Mouse (Mus musculus) kidney, postnatal 36 days (tissue): ENCODE results near the gene Gm10100.
"Not testable (repeated sequence)": the region's sequence is repeated elsewhere in the genome, so short reads cannot be mapped to it uniquely, and the experiment has no call there.

Source experiments
- DNase-seq, 2 experiments: peaks; one replicate each; pipeline ENCODE4 v3.0.0; 2021 to 2022; ENCODE audit warnings: mixed read lengths in 2 of 2

Gene Gm10100

GRCm38 (mm10) chr10:77726186-77726585, at the start of gene Gm10100:
Gene Gm10100 (plus strand): TSS chr10:77726486.
- DNase-seq = no peak

DNA sequence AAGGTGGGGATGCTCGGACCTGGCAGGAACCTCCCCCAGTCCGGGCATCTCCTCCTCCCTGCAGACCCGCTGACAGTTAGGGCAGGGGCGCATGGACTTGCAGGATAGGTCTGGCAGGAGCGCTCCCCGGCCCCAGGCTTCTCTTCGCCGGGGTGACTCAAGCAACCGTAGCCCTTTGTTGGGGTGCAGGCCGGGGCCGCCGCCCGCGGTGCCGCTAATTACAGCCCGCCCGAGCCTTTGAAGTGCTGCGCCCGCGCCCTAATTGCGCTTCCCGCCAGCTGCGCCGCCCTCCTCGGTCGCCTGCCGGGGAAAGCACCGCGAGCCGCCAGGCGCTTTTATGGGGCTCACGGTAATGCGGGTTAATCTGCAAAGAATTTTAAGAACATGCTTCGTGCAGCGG, 48.7 kb upstream of the Gm10100 start:
- DNase-seq = no peak

DNA sequence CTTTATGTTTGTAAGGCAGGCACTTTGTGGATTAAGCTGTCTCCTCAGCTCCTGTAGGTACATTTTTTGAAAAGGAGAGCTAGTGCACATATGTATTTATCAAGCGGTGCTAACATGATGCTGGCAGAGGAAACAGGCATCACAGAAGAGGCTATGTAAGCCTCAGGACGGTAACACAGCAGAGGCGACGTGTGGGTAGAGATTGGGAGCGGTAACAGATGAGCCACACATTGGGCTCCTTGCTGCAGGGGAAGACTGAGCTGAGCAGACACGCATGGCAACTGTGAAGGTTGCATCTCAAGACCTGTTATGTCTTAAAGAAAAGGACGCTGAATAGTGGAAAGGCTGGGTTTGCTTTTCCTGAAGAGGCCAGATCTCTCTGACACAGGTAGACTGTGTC, 43.3 kb upstream of the Gm10100 start:
- no peak for DNase-seq

DNA sequence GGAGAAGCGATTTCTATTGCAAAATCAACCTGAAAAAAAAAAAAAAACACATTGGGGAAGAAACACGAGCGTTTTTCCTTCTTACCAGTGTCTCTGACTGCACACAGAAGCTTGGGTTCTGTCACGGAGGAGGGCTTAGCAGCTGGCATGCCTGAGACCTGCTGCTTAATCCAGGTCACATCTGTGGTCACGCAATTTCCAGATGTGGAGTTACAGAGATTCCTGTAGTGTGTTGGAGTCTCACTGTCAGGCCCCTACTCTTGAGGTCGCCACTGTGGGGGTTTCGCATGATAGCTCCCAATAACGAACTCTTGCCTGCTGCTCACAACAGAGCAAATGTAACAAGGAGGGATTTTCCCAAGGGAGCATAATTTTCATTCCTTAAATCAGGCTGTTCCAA, 42.1 kb upstream of the Gm10100 start:
- no peak for DNase-seq

DNA sequence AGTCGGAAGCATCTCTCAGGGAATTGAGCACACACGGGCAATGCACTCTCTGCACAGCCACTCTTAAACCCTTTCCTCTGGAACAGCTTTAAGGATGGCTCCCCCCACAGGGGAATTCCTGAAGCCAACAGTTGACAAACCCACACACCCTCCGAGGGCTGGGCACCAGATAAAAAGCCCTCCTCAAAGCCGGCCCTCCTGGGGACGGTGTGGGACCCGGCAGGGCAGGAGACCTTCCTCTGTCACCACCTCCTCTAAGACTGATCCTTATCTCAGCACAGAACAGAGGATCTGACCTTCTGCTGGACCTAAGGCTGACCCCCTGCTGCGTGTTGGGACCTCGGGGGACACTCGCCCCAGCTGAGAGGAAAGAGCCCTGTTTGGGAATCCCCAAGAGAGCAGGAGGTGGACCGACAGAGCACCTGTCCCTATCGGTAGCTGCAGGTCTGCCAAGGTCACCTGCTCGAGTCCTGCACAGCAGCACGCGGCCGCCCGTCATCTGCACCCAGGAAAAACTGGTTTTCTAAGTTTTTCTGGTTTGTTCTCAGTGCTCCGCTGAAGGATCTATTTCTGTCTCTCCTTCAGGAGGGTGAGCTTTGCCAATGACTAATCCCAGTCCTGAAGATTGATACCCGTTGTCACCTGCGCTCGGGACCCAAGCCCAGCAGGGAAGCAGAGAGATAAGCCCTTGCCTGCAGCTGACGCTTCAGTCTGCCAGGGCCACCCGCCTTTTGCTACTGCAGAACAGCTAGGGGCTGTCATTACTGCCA, 40.2 kb upstream of the Gm10100 start, which contains the start of gene Tspear:
Gene Tspear (plus strand): TSS at position 675 of the 770 bp plus-strand sequence.
- DNase-seq = no peak

- no peak for DNase-seq
Observed at GRCm38 (mm10) chr10:77687021-77687420, 39.3 kb upstream of the Gm10100 start.

DNA sequence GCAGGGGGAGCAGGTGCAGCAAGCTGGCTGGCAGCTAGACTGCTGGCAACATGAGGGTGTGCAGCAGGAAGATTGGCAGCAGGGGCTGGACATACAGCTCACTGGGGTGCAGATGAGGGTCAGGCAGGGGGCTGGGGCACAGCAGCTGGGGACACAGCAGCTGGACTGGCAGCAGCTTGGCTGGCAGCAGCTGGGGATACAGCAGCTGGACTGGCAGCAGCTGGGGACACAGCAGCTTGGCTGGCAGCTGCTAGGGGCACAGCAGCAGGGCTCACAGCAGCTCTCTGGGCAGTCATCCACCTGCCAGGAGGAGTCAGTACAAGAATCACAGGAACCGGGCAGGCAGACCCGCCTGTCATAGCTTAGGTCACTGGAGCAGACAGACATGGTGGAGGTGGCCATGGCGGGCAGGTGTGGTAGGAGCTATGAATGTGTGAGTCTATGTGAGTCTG, 35.9 kb upstream of the Gm10100 start, which contains the start of gene Gm19402:
Gene Gm19402 (minus strand): TSS at position 402 of the 452 bp plus-strand sequence.
- not testable (repeated sequence) for DNase-seq

DNA sequence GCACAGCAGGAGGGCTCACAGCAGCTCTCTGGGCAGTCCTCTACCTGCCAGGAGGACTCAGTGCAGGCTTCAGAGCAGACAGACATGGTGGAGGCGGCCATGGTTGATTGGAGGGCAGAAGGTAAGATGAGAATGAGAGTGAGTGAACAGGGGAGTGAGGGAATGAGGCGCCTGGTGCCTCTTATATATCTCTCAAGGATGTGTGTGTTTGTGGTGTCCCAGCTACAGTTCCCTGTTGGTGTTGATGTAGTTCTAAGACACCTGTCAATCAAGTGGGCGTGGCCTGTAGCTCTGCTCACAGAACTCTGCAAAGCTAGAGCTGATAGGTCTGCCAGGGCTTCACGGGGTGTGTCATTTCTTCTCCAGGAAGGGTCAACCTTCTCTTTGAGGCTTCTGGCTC, 29.2 kb upstream of the Gm10100 start, which contains the start of gene Gm9508:
Gene Gm9508 (minus strand): TSS at position 101 of the 400 bp plus-strand sequence.
- no peak for DNase-seq

- no peak for DNase-seq
Observed at GRCm38 (mm10) chr10:77706326-77706725, 20.0 kb upstream of the Gm10100 start, which contains the start of gene Gm10272. Gene Gm10272 (plus strand): TSS chr10:77706626.

DNA sequence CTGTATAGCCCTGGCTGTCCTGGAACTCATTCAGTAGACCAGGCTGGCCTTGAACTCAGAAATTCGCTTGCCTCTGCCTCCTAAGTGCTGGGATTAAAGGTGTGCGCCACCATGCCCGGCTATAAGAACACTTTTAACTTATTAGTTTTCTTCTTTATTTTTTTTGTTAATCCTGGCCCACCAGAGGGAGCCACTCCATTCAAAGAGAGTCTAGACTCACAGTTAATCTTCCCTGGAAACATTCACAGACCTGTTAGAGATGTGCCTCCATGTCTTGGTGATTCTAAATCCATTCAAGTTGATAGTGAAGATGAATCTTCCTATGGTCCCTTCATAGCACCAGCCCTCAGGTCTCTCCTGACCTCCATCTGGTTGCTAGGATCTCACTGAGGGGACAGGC, 16.5 kb upstream of the Gm10100 start:
- DNase-seq = no peak

DNA sequence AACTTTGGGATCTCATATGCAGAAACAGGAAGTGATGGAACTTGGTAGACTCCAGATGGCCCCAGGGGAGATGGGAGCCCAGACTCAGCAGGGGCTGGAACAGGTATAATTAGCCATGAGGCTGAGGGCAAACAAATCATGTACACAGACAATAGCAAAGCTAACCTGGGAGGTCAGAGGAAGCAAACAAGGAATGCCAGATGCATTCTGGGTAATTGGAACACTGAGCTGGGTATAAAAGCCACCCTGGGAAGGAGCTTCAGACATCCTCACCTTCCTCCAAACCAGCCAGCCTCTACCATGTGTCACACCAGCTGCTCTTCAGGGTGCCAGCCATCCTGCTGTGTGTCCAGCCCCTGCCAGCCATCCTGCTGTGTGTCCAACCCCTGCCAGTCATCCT, 15.1 kb upstream of the Gm10100 start, which contains the start of gene Gm10024:
Gene Gm10024 (plus strand): TSS at position 301 of the 400 bp plus-strand sequence.
- not testable (repeated sequence) for DNase-seq

DNA sequence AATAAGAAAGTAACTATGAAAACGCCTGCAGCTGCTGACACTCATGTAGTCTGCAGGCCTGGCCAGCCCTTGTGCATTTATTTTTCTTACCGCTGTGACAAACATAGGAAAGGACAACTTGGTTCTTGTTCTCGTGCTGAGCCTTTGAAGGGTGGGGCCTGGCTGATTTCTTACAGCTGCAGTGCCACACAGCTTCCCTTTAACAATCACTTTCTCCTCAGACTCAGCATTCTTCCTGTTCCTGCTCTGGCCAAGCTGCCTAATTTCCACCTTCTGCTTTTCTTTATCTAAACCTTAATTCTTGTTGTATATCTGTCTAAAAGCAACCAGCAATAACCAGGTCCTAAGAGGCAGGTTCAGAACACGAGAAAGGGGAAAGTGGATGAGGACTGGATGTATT, 12.6 kb upstream of the Gm10100 start:
- no peak for DNase-seq

DNA sequence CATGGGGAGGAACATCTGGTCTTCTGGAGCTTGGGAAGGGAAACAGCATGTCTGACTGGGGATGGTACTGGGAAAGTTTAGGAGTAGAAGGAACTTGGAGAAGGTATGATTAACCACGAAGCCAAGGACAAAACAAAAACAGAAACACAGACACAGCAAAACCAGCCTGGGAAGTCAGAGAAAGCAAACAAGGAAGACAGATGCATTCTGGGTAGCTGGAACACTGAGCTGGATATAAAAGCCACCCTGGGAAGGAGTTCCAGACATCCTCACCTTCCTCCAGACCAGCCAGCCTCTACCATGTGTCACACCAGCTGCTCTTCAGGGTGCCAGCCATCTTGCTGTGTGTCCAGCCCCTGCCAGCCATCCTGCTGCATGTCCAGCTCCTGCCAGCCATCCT, 10.8 kb upstream of the Gm10100 start, which contains the start of gene Gm10142:
Gene Gm10142 (plus strand): TSS at position 301 of the 400 bp plus-strand sequence.
- DNase-seq = no peak

DNA sequence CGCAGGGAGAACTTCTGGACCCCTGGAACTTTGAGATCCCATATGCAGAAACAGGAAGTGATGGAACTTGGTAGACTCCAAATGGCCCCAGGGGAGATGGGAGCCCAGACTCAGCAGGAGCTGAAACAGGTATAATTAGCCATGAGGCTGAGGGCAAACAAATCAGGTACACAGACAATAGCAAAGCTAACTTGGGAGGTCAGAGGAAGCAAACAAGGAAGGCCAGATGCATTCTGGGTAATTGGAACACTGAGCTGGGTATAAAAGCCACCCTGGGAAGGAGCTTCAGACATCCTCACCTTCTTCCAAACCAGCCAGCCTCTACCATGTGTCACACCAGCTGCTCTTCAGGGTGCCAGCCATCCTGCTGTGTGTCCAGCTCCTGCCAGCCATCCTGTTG, 6.0 kb upstream of the Gm10100 start, which contains the start of gene Krtap12-1:
Gene Krtap12-1 (plus strand): TSS at position 301 of the 400 bp plus-strand sequence.
- DNase-seq = not testable (repeated sequence)

GRCm38 (mm10) chr10:77724855-77725254, 1.4 kb upstream of the Gm10100 start:
- no peak for DNase-seq

- DNase-seq = peak in 1 of 2 experiments; percentile 40
Observed at GRCm38 (mm10) chr10:77728280-77728679, 2.0 kb downstream of the Gm10100 start.

DNA sequence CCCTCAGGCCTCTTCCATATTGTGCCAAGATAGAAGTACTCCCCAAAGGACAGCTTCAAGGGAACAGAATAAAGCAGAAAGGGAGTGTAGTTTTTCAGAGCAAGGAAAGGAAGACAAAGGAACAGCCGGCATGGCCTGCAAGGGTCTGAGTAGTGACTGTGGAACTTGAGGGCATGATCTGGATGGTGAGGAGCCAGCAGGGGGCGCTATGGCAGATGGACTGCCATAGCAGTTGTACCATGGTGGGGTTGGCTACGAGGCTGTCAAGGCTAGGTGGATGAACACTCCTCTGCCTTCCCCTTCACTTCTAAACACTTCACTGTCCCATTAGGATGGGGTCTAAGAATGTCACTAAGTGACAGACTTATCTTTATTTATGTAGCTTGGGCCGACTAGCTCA, 3.0 kb downstream of the Gm10100 start:
- DNase-seq = peak in 1 of 2 experiments; percentile 38

GRCm38 (mm10) chr10:77735928-77736327, 9.6 kb downstream of the Gm10100 start:
- no peak for DNase-seq

- DNase-seq = no peak
Observed at GRCm38 (mm10) chr10:77738929-77739328, 12.6 kb downstream of the Gm10100 start.

DNA sequence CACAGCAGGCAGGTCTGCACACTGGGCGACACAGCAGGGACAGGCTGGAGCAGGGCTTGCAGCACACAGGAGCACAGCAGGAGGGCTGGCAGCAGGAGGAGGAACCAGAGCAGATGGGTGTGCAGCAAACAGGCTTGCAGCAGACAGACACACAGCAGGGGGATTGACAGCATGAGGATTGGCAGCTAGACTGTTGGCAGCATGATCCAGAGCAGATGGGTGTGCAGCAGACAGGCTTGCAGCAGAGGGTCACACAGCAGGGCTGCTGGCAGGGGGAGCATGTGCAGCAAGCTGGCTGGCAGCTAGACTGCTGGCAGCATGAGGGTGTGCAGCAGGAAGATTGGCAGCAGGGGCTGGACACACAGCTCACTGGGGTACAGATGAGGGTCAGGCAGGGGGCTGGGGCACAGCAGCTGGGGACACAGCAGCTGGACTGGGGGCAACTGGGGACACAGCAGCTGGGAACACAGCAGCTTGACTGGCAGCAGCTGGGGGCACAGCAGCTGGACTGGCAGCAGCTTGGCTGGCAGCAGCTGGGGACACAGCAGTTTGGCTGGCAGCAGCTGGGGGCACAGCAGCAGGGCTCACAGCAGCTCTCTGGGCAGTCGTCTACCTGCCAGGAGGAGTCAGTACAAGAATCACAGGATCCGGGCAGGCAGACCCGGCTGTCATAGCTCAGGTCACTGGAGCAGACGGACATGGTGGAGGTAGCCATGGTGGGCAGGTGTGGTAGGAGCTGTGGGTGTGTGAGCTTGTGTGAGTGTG, 15.8 kb downstream of the Gm10100 start, which contains the start of gene Gm18596:
Gene Gm18596 (minus strand): TSS at position 715 of the 765 bp plus-strand sequence.
- not testable (repeated sequence) for DNase-seq

GRCm38 (mm10) chr10:77750686-77751085, 24.4 kb downstream of the Gm10100 start:
- DNase-seq = not testable (repeated sequence)

DNA sequence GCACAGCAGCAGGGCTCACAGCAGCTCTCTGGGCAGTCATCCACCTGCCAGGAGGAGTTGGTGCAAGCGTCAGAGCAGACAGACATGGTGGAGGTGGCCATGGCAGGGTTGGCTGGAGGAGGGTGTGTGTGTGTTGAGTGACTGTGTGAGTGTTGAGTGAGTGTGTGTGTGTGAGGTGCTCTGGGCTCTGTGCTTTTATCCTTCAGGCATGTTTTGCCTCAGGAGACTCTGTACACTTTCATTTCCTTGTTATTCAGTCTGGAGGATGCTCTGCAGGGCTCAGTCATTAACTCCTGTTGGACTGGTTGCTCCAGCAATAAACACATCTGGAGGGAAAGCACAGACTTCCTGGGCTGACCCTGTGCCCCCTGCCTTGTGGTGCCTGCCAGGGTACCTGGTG, 25.0 kb downstream of the Gm10100 start, which contains the start of gene Gm9736:
Gene Gm9736 (minus strand): TSS at position 101 of the 400 bp plus-strand sequence.
- not testable (repeated sequence) for DNase-seq

- DNase-seq = not testable (repeated sequence)
Observed at GRCm38 (mm10) chr10:77752312-77752711, 26.0 kb downstream of the Gm10100 start.
